Mouse (Mus musculus) adrenal gland, postnatal 10 days (tissue): ENCODE data around the gene Pbld1. TPM values are rescaled to one million over a fixed set of nuclear protein-coding genes. Genes with fewer than 3 reads are reported as not detected.

Experiments
- total RNA-seq, 2 experiments: library from RNA; stranded (reverse); gene quantifications; 2 replicates each; pipeline ENCODE4 v1.2.3; 2021

Gene Pbld1
- total RNA-seq, 2 experiments from 2014 or later, result 13.0 to 31.0 TPM

Other genes starting within 250 kb of the Pbld1 start
- gene Tet1, start 151.2 kb upstream of the Pbld1 start, total RNA-seq, result 10 to 100 TPM in 1 of 2 experiments, 1 to 10 TPM in 1; 7.3 to 12.8 TPM
- 10 to 100 TPM; 41.5 to 45.3 TPM for gene Slc25a16, start 139.5 kb upstream of the Pbld1 start, total RNA-seq
- gene Dna2, start 113.1 kb upstream of the Pbld1 start, total RNA-seq, result 1 to 10 TPM; 3.7 to 6.7 TPM
- 10 to 100 TPM; 14.8 to 30.7 TPM for gene Rufy2, start 79.9 kb upstream of the Pbld1 start, total RNA-seq
- 10 to 100 TPM; 36.4 to 51.7 TPM for gene Hnrnph3, start 35.9 kb upstream of the Pbld1 start, total RNA-seq
- 1 to 10 TPM; 3.2 to 6.4 TPM for gene Pbld2, start 35.8 kb upstream of the Pbld1 start, total RNA-seq
- gene Atoh7, start 39.5 kb downstream of the Pbld1 start, total RNA-seq, result not detected
- gene Mypn, start 143.8 kb downstream of the Pbld1 start, total RNA-seq, result 10 to 100 TPM in 1 of 2 experiments, 1 to 10 TPM in 1; 3.8 to 14.6 TPM
- gene Herc4, start 183.6 kb downstream of the Pbld1 start, total RNA-seq, result 10 to 100 TPM; 76.3 to 89.6 TPM